In genomic region chr5:53320331-53320730, GRCm38 (mm10) we compare ENCODE assay signal across 18 mouse cellular contexts. TPM values are rescaled to one million over a fixed set of nuclear protein-coding genes. Genes with fewer than 3 reads are reported as not detected.
DNase-seq lines count a peak whose midpoint lies in the region; ATAC-seq lines count a peak whose summit lies in the region.
"Had no signal": no experiment of that assay in that cellular context is flagged by ENCODE, and none has a peak within 500 bp of the region (broad histone marks: within the 10 kb centered on the region; RNA-seq: fewer than 3 reads in every experiment).

No protein-coding gene starts in this region.

- DNase-seq in embryo, embryonic 11 days = peak; percentile 24
- DNase-seq in embryo, embryonic 10 days (ENCODE audit: low spot score) = no peak
- peak; percentile 75 for DNase-seq in midbrain, embryonic 11.5 days (ENCODE audit: low spot score, missing footprints)
- DNase-seq in midbrain, embryonic 10.5 days (ENCODE audit: low spot score) = no peak
- peak; percentile 65 for DNase-seq in limb, embryonic 11.5 days (ENCODE audit: low spot score)
- DNase-seq in frontal cortex, postnatal 25 days (ENCODE audit: low spot score in 2 of 2) = no peak
- no peak for DNase-seq in cerebellum, postnatal 4 days (ENCODE audit: low spot score in 2 of 2)
- DNase-seq: adrenal gland, postnatal 36 days; cerebellum, adult 8-10 months; kidney, adult 18-20 months; kidney, postnatal 36 days had no signal

- H3K4me3 ChIP-seq in midbrain, embryonic 11.5 days (ENCODE audit: low read depth, low read length) = no peak overlapping the region
- H3K4me3 ChIP-seq in midbrain, embryonic 10.5 days = no peak overlapping the region
- no peak overlapping the region for H3K4me3 ChIP-seq in limb, embryonic 11.5 days (ENCODE audit: low read depth, low read length)
- no peak overlapping the region for H3K4me3 ChIP-seq in stomach, embryonic 16.5 days (replicated peaks; ENCODE audit: low read length)
- H3K4me3 ChIP-seq: heart, embryonic 12.5 days; liver, embryonic 12.5 days; lung, embryonic 15.5 days had no signal

- no peaks in the 10 kb centered on the region for H3K9me3 ChIP-seq in midbrain, embryonic 11.5 days (ENCODE audit: control insufficient read depth, low read length)
- H3K9me3 ChIP-seq in midbrain, embryonic 10.5 days (replicated peaks) = no peaks in the 10 kb centered on the region
- H3K9me3 ChIP-seq in limb, embryonic 11.5 days (ENCODE audit: control insufficient read depth, low read length) = no peaks in the 10 kb centered on the region
- no peaks in the 10 kb centered on the region for H3K9me3 ChIP-seq in stomach, embryonic 16.5 days (replicated peaks; ENCODE audit: control insufficient read depth, low read length)
- H3K9me3 ChIP-seq: G1E; heart, embryonic 12.5 days; liver, embryonic 12.5 days; lung, embryonic 15.5 days had no signal

- WGBS in midbrain, embryonic 11.5 days = 66% methylated on average over 3 of the region's 3 CpGs
- whole genome bisulfite sequencing in midbrain, embryonic 10.5 days = 77% methylated on average over 3 of the region's 3 CpGs
- WGBS in limb, embryonic 11.5 days = 22% methylated on average over 3 of the region's 3 CpGs
- WGBS in stomach, embryonic 16.5 days = 41% methylated on average over 3 of the region's 3 CpGs

- peaks cover 2% of the 10 kb centered on the region; the same call in 1 of the 2 replicates for H3K4me1 ChIP-seq in midbrain, embryonic 11.5 days (ENCODE audit: control insufficient read depth, insufficient read depth, low read length)
- H3K4me1 ChIP-seq in midbrain, embryonic 10.5 days = peaks cover 35% of the 10 kb centered on the region
- peaks cover 8% of the 10 kb centered on the region; the same call in 1 of the 2 replicates for H3K4me1 ChIP-seq in limb, embryonic 11.5 days (ENCODE audit: control insufficient read depth, insufficient read depth, low read length)
- no peaks in the 10 kb centered on the region for H3K4me1 ChIP-seq in stomach, embryonic 16.5 days (ENCODE audit: control insufficient read depth, insufficient read depth, low read length)
- H3K4me1 ChIP-seq: liver, embryonic 12.5 days; lung, embryonic 15.5 days had no signal

- no peak overlapping the region for H3K9ac ChIP-seq in midbrain, embryonic 11.5 days (ENCODE audit: low read length)
- H3K9ac ChIP-seq in limb, embryonic 11.5 days (ENCODE audit: low read length) = no peak overlapping the region
- H3K9ac ChIP-seq in stomach, embryonic 16.5 days (ENCODE audit: low read length) = no peak overlapping the region
- H3K9ac ChIP-seq: heart, embryonic 12.5 days; liver, embryonic 12.5 days; lung, embryonic 15.5 days had no signal

- H3K27me3 ChIP-seq in midbrain, embryonic 11.5 days (ENCODE audit: control insufficient read depth, insufficient read depth, low read length) = no peaks in the 10 kb centered on the region
- H3K27me3 ChIP-seq in midbrain, embryonic 10.5 days (ENCODE audit: low read depth, poor library complexity, severe bottlenecking) = peaks cover 10% of the 10 kb centered on the region; the same call in 1 of the 2 replicates
- H3K27me3 ChIP-seq in limb, embryonic 11.5 days (ENCODE audit: control insufficient read depth, insufficient read depth, low read length) = no peaks in the 10 kb centered on the region
- no peaks in the 10 kb centered on the region for H3K27me3 ChIP-seq in stomach, embryonic 16.5 days (ENCODE audit: control insufficient read depth, insufficient read depth, low read length)

- H3K4me2 ChIP-seq in midbrain, embryonic 11.5 days = no peak overlapping the region
- no peak overlapping the region for H3K4me2 ChIP-seq in limb, embryonic 11.5 days (ENCODE audit: low read depth, severe bottlenecking)
- no peak overlapping the region for H3K4me2 ChIP-seq in stomach, embryonic 16.5 days (ENCODE audit: low read depth, low read length)
- H3K4me2 ChIP-seq: heart, embryonic 12.5 days; liver, embryonic 12.5 days; lung, embryonic 15.5 days had no signal

- ATAC-seq in midbrain, embryonic 11.5 days (ENCODE audit: low FRiP score) = no peak
- ATAC-seq in limb, embryonic 11.5 days (ENCODE audit: insufficient number of reproducible peaks, low FRiP score, low TSS enrichment, low read depth) = peak; percentile 79
- ATAC-seq in stomach, embryonic 16.5 days (ENCODE audit: insufficient read depth, low FRiP score) = peak; percentile 62; the same call in 1 of the 2 replicates
- ATAC-seq: CD4-positive, CD25-positive, alpha-beta regulatory T cell, adult 4 months; hindbrain, postnatal 0 days; liver, embryonic 12.5 days had no signal

- H3K36me3 ChIP-seq in midbrain, embryonic 11.5 days (ENCODE audit: control insufficient read depth, insufficient read depth, low read length) = no peaks in the 10 kb centered on the region
- no peaks in the 10 kb centered on the region for H3K36me3 ChIP-seq in midbrain, embryonic 10.5 days
- H3K36me3 ChIP-seq in limb, embryonic 11.5 days (ENCODE audit: control insufficient read depth, insufficient read depth, low read length) = no peaks in the 10 kb centered on the region
- H3K36me3 ChIP-seq in stomach, embryonic 16.5 days (ENCODE audit: control insufficient read depth, insufficient read depth, low read length) = no peaks in the 10 kb centered on the region
- H3K36me3 ChIP-seq: G1E; heart, embryonic 12.5 days; liver, embryonic 12.5 days; lung, embryonic 15.5 days had no signal

- no peak overlapping the region for H3K27ac ChIP-seq in midbrain, embryonic 11.5 days (ENCODE audit: low read depth, low read length)
- H3K27ac ChIP-seq in midbrain, embryonic 10.5 days (replicated peaks) = no peak overlapping the region
- H3K27ac ChIP-seq in limb, embryonic 11.5 days (replicated peaks; ENCODE audit: low read depth, low read length) = 0 out of 2 replicates have a peak overlapping the region, but pooled peaks have one; percentile 3
- H3K27ac ChIP-seq in stomach, embryonic 16.5 days (ENCODE audit: low read length) = no peak overlapping the region
- H3K27ac ChIP-seq: hindbrain, postnatal 0 days; liver, embryonic 12.5 days; lung, embryonic 15.5 days had no signal

RNA-seq across cellular contexts. Expression of gene Smim20, which starts 53.4 kb away (rescaled TPM):
- 69.1 and 71.0 TPM in 2 replicates for polyA plus RNA-seq in midbrain, embryonic 11.5 days (2014; fragmentation: Nextera tagmentation; extraction: Ambion mirVana)
- 70.9 and 74.1 TPM in 2 replicates for polyA plus RNA-seq in midbrain, embryonic 10.5 days (2016; fragmentation: Nextera tagmentation; extraction: Ambion mirVana)
- 58.1 and 59.0 TPM in 2 replicates for polyA plus RNA-seq in limb, embryonic 11.5 days (2014; fragmentation: Nextera tagmentation; extraction: Ambion mirVana)
- 73.4 and 81.3 TPM in 2 replicates for polyA plus RNA-seq in stomach, embryonic 16.5 days (2015; fragmentation: Nextera tagmentation; extraction: Ambion mirVana)

Comparison
In these comparisons a context has a peak if more than half of its experiments do, and no peak if none do; other contexts are left out.
1. DNase-seq: peak in embryo, embryonic 11 days (single experiment), midbrain, embryonic 11.5 days (single experiment) and limb, embryonic 11.5 days (single experiment); none in embryo, embryonic 10 days (single experiment), midbrain, embryonic 10.5 days (single experiment), frontal cortex, postnatal 25 days (0 of 2) and cerebellum, postnatal 4 days (0 of 2).